Mouse (Mus musculus): Measurements from ENCODE around the gene Vamp9.

Vamp9 gene

DNA sequence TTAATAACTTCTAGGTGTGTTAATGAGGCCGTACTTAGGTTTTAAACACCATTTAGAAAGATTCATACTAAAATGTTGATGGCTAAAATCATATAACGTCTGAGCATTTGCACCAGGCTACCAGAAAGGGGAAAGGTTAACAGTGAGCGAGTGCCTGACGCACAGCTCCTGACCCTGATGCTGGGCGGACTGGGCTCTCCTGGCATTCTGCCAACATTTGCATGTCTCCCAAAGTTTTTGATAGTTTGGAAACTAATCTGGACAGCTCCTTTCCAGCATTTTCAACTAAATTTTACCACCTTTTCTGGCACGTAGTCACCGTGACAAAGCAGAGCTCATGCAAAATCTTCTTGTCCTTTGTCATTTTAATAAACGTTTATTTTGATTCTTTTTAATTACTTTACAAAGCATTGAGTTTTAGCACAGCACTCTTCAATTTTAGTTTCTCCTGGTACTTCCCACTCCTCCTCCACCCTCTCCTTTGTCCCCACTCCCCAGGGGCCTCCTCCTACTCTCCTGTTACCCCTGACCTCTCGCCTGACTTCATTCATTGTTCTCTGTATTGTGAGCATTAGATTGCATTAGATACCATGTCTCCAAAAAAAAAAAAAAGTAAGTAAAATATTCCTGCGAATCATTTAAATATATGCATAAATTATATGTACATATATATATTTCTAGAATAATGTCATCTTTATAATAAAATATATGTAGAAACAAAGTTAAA, 35.9 kb downstream of the Vamp9 start:
- DNase-seq: no peak

DNA sequence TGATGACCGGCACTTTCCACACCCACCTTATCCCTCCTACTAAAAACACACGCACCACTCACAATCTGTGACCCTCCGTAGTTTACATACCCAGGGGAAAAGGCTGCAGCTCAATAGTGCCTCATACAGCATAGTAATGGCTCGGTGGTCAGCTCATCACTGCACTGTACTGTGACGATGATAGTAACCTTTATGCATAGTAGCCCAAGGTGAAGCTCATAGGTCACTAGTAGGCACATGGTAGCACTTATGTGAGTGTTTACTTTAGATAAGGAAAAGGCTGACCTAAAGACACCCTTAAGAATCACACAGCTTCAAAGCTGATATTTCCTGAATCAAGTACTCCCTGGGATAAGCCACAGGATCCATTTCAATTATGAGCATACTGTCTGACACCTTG, 46.5 kb downstream of the Vamp9 start:
- DNase-seq: no peak

DNA sequence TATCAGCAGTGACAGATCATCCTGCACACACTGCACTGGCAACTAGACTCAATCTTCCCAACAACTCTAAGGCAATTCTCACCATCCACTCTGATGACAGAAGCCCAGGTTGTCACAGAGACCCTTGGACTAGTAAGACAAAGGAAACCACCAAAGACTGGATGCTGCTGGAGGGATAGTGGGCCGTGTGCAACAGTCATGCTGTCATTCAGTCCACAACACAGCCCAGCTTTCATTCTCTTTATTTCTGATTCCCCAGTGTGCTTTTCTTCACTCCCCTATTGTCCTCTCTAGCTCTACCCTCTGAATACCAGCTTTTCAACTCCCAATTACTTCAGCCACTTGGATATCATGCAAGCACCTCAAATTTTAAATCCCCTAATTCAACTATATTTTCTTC, 47.8 kb downstream of the Vamp9 start:
- no peak for DNase-seq

DNA sequence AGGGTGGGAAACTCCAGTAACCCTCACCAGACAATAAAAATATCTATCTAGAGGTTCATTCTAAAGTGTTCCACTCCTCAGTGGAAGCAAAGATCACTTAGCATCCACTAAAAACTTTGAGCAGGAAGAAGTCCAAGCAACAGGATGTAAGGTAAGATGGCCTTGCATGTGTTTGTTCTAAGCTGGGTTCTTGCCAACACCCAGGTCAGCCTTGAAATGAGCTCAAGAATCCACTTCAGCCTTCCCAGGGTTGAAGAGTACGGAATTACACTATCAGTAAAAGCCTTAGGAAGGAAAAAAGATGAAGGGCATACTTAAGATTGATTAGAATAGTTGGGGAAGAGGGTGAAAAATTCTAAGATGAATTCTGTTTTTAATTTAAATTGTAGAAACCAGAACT, 52.6 kb downstream of the Vamp9 start:
- DNase-seq: no peak

DNA sequence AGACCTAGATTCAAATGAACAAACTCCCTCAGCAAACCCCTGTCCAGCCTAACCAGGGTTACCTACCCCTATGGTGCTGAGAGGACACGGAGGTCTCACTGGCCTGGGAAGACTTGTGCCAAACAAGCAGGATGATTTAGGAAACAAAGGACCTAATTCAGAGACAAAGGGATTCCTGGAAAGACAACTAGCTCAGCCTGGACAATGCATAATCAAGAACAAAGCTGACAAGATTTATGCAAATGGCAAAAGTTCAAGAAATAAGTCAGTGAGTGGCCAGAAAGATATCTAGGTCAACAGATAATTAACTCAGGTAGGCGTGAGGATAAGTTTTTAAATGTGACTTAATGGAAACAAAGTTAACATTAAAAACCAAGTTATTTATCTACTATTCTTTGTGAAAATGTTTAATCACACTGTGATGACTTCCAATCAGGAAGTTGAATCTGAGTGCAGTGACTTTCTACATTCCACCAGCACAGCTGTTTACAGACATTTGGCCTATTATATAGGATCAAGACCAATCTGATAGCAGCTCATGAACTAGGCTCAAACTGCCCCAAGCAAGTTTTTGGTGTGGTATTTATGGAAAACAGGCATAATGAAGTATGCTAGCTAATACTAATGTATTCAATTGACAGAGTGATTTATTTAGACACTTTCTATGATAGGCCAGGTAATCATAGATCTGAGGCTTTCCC, 53.3 kb downstream of the Vamp9 start:
- DNase-seq: no peak

DNA sequence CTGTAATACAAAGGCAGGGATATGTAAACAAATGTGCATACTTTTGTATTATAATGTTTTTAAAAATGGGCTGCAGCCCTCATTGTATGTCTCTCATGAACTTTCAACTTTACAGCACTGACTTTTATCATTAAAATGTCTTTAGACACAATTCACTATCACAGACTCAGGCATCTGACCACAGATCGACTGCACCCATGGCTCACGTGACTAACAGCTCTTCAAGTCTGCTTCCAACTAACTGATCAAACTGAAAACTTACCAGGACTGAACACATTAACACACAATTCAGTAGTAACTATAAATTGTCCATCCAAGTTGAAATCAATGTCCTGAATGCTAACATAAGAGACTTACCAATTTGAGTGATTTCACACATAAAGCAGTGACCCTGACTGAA, 53.9 kb downstream of the Vamp9 start:
- no peak for DNase-seq

DNA sequence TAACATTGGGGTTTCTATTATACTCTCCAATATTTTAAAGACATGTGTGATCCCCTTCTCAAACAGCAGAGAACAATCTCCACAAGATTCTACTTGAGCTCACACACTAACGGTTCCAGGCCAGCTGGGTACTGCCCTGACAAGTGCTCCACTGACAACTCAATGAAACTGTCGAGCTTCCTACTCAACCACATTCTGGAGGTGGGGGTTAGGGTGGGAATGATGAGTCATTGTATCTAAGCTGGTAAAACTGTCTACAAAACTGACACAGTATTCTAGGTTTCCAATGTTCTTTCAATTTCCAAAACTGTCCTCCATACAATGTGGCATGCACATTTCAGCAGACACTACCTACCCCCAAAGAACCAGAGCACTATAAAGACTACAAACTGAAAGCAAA, 67.9 kb downstream of the Vamp9 start:
- DNase-seq: peak; percentile 16

DNA sequence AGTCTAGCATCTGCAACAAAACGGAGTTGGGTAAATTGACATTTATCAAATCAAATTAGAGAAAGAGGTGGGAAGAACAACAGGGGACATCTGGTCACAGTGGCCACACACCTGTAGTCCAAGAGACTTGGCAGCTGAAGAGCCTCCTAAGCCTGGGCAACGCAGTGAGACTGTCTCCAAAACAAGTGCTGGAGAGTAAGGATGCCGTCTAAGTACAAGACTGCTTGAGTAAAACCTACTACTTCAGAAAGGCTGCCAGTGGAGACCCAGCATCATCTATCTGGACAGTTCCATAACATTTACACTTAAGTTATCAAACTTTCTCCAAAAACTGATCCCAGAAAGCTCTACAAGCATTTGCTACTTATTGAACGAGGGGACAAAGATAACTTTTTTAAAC, 69.0 kb downstream of the Vamp9 start:
- DNase-seq: no peak

DNA sequence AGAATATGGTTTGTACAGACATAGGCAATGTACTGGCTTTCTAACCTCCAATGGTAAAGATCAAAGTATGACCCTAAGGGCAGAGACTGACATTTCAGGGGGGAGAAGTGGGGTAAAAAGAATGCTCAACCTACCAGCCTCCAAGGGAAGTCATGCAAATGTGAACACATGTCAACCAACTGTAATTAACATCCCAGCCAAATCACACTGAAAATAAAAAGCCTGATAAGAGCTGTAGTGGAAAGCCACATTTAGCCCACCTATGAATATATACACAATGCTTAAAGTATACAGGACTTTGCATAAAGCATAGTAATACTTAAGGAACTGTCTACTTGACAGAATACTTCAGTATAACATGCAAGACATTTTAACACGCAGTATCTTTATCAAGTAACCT, 69.7 kb downstream of the Vamp9 start:
- no peak for DNase-seq

DNA sequence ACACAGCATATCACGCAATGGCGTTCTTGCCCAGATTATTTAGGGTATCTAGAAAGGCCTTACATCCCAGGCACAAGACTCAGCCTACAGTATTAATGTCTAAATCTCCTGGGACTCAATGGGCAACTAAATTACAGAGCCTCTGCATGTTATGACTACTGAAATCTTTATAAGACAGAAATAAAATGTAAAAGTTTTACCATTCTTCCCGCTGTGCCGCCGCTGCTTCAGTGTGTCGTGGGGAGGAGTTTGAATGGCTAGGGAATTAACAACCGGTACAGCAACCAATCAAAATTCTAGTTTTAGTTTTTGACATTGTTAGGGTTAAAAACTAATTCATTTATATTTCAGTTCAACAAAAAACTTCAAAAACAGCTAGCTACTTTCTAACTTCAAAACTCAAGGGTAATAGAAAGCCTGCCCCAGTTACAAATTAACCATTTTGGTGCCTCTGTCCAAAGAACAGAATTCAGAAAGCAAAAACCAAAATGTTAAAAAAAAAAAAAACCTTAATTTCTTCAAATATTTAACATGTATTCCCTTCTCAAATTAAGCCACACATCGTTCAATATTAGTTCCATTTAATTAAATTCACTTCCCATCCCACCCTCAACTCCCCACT, 70.4 kb downstream of the Vamp9 start:
- no peak for DNase-seq

DNA sequence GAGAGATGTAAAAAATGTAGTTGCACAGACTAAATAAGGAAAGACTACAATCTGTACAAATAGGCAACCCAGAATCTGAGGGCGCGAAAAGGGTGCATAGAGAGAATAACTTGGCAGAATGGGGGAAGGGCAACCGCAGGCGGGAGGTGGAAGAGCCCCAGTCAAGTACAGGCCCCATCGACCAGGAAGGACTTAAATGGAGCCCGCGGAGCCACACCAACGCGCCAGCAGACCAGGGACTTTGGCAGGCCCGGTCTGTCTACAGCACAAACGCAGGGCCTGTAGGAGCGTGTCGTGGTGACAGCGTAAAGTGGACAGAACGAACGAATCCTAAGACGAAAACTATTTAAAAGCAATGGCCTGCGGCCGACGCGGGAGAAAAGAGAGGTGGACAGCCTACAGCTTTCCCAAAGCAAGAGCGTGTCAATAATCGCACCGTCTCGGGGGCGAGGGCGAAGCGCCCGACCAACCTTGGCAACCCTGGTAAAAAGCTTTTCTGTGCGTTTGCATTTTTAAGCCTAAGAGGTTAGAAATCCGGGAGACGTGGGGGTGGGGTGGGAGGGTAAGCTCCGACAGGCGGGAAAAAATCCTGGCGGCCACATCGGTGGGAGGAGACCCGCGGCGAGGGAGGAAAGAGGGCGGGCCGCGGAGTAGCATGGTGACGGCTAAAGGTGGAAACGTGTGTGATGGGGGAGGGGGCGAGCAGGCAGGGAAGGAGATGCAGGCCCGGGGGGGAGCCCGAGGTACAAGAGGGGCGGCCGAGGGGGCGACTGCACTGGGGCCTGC, 71.7 kb downstream of the Vamp9 start:
- peak; percentile 83 for DNase-seq

DNA sequence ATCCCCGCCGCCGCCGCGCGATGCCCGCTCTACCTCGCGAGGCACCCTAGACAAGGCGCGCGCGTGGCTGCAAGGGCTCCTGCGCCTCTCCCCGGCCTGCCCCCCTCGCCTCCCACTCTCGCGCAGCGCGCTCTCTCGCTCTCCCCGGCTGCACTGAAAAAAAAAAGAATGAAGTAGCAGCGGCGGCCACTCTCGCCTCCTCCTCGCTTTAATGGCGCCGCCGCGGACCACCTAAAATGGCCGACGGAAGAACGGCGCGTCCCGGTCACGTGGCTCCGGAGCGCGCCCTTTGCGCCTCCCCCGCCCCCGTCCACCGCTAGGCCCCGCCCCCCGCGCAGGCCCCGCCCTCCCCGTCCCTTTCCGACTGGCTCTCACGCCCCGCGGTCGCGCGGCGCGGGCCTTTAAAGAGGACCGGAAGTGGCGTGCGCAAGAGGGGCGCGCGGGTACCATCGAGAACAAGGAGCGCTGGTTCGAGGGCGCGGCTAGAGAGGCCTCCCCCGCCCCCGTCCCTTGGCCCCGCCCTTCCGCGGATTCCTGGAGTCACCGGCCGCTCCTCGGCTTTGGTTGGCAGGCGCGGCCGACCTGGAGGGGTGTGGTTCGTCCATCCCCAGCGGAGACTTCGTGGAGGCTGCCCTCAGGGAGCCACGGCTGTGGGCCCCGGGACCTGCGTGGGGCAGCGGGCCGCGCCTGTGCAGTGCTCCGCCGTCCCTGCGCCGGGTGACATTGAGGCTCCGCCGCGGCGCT, 72.8 kb downstream of the Vamp9 start, which contains the start of the genes Hnrnpd and 4930524J08Rik:
TSS of gene Hnrnpd (minus strand) at position 240 of the 744 bp plus-strand sequence.
TSS of gene 4930524J08Rik (plus strand) at position 363 of the 744 bp plus-strand sequence.
- peak; percentile 90 for DNase-seq

DNA sequence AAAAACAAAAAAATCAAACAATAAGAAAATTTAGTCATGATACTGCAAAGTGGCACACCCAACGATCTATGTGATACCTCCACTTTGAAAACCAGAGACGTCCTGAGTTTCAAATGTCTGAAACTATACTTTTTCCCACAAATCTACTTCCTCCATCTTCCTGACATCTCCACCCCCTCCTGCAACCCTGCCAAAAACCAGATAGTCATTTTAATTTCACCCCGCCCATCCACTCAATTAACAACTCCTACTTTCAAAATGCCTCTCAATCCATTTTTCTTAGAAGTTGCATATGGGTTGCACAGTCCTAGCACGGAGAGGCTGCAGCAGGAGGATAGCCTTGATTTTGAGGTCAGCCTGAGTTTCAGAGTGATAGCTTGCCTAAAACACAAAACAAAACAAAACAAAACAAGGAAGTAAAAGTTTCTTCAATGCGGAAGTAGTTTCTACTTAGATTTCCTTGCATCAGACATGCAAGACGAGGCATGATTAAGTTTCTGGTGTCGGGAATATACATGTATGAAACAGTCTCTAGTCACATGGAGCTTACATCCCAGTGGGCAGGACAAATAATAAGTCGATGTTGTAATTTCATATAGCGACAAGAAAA, 77.5 kb downstream of the Vamp9 start:
- no peak for DNase-seq

DNA sequence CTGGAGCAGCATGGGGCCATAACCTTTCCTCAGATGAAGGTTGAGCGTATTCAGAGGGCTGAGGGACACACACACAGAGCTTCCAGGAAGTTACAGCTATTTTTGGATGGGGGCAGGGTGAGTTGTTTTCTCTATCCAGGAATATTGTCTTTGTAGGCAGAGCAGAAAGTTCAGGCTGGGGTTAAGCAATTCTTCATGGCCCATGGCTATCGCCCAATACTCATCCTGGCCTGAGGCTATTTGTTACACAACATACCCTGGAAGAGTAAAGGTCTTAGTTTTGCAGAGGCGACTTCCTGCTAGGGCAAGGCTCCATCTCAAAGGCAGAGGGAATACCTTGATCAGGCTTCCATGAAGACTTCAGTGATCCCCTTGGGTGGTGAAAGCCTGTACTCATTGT, 88.1 kb downstream of the Vamp9 start:
- no peak for DNase-seq

DNA sequence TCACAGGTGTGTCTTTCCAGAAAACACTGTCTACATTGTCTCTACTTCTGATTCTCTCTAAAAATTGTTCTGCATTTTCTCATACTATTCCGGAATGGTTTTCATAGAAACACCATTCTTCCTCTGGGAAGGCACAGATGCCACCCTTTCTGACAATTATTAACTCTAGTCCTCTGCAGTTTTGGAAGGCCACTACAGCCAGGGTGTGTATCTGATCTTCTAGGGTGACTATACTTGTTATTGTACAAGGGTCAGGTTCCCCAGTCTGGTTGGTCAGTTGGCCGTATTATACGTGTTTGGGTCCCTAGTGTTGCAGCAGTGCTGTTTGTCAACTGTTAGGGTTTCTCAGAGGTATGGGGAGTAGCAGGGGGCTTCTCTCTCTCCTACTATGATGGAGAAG, 88.6 kb downstream of the Vamp9 start:
- DNase-seq: no peak

DNA sequence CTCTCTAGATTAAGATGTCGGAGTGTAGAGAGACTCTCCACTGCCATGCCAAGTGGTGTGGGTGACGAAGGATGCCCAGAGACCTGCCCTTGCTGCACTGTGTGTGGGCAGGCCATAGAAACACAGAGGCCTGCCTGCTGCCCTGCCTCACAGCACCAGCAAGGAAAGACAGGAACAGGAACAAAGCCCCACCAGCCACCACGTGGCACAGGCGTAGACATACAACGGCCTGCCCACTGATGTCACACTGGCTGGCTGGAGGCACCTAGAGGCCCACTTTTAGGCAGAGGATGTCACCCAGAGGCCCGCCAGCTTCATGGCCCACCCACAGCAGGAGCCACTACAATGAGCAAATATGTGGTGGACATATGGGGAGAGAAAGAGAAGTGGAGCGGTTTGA, 94.0 kb downstream of the Vamp9 start:
- no peak for DNase-seq

DNA sequence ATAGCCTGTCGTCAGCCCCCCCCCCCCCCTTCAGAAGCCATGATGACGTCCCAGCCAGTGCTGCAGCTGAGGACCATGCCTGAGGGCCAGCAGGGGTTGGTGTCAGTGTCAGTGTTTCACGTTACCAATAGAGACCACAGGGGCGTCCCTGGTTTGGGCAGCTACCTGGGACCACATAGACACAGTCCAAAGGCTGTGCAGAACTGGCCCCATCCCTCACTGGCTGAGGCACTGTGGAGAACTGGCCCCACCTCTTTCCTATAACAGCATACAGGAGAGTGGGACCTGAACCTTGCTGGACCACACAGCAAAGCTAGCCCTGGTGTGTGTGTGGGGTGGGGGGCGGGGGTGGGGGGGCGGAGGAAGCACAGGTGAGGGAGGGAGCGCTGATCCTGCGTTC, 94.4 kb downstream of the Vamp9 start:
- DNase-seq: no peak
